Mouse (Mus musculus) limb, embryonic 15.5 days (tissue): ENCODE measurements at regions not wholly inside any gene's neighbourhood (a gene's known extent, or its start where the extent isn't known, plus 50 kb on each side); places are given as distances from the start of the nearest gene placed in this dataset.

Experiments used
- ATAC-seq: fragments of 200-750 bp; cut with Nextera tagmentation; 2 replicates; pipeline ENCODE4 v1.8.0; 2017; ENCODE audit warnings: low read depth, moderate TSS enrichment; ENCODE audit not compliant: insufficient number of reproducible peaks, low FRiP score, low TSS enrichment
- H3K27ac ChIP-seq: fragments of 300-500 bp; sonication (generic); 2 replicates; pipeline ENCODE4 v1.5.1; 2015; ENCODE audit warnings: moderate library complexity, mild to moderate bottlenecking, inconsistent platforms
- H3K27me3 ChIP-seq: fragments of 300-500 bp; sonication (generic); 2 replicates; pipeline ENCODE4 v1.6.1; 2015; ENCODE audit warnings: inconsistent platforms
- H3K36me3 ChIP-seq: fragments of 300-500 bp; sonication (generic); 2 replicates; pipeline ENCODE4 v1.6.1; 2015; ENCODE audit warnings: inconsistent platforms
- H3K4me1 ChIP-seq: fragments of 300-500 bp; sonication (generic); 2 replicates; pipeline ENCODE4 v1.6.1; 2015; ENCODE audit warnings: inconsistent platforms
- H3K4me2 ChIP-seq: fragments of 300-500 bp; sonication (generic); 2 replicates; pipeline ENCODE4 v1.6.1; 2015; ENCODE audit warnings: mild to moderate bottlenecking, inconsistent platforms
- H3K4me3 ChIP-seq: fragments of 300-500 bp; sonication (generic); 2 replicates; pipeline ENCODE4 v1.5.1; 2015; ENCODE audit warnings: mild to moderate bottlenecking, inconsistent platforms
- H3K9ac ChIP-seq: fragments of 300-500 bp; sonication (generic); 2 replicates; pipeline ENCODE4 v1.6.1; 2015; ENCODE audit warnings: inconsistent platforms
- H3K9me3 ChIP-seq: fragments of 300-500 bp; sonication (generic); 2 replicates; pipeline ENCODE4 v1.6.1; 2016; ENCODE audit warnings: inconsistent platforms
- WGBS: fragments of 180-500 bp; shearing (Covaris S2); methylation state at CpG from one replicate; pipeline ENCODE4 v1.1.7; 2015; 5-methylcytosine and 5-hydroxymethylcytosine counted together

DNA sequence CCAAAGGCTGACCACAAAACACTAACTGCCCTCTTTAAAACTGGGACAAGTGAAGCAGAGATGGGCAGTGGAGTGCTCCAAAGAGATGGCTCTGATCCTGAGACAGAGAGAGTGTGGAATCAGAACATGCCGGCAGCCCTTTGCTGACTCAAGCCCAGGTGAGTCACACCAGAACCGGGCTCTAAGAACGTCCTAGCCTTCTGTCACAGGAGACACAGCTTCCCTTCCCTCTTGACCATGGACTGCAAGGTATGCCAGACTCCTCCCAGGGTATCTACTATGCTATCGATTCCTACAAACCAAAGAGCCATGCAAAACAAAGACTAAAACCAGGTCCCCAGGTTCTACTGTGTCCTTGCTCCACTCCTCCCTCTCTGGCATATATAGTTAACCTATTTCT, 98.0 kb downstream of the Dhx15 start:
- ATAC-seq = no peak
- H3K4me2 ChIP-seq = no peak overlapping the region
- no peaks in the 10 kb centered on the region for H3K4me1 ChIP-seq
- H3K27me3 ChIP-seq = no peaks in the 10 kb centered on the region
- no peak overlapping the region for H3K4me3 ChIP-seq
- WGBS = 85% methylated on average over 4 of the region's 4 CpGs
- H3K27ac ChIP-seq = no peak overlapping the region
- H3K9ac ChIP-seq = no peak overlapping the region
- no peaks in the 10 kb centered on the region for H3K9me3 ChIP-seq
- no peaks in the 10 kb centered on the region for H3K36me3 ChIP-seq

DNA sequence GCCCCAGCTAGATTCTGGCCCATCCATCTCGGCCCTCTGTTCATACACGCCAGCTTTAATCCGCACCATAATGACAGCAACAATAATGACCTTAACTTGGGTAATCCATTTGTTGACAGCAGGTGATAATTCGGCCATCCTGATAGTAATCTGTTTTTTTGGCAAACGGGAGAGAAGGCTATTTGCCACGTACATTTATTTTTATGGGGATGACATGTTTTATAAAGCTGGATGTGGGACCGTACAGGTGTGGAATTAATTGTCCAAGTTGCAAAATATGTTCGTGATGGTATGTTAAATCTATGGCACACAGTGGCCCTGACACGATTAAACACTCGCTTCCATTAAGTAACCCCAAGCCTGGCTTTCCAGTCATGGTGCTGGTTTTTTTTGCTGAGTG, 102.2 kb downstream of the Dhx15 start:
- 68% methylated on average over 10 of the region's 10 CpGs for WGBS
- Histone ChIP-seq H3K9me3 (no peaks in the 10 kb centered on the region), H3K27ac (no peak overlapping the region), H3K27me3 (no peaks in the 10 kb centered on the region), H3K9ac (no peak overlapping the region), H3K4me3 (no peak overlapping the region), H3K36me3 (no peaks in the 10 kb centered on the region), H3K4me2 (no peak overlapping the region), H3K4me1 (peaks cover 3% of the 10 kb centered on the region; the same call in 1 of the 2 replicates)
- ATAC-seq = no peak

DNA sequence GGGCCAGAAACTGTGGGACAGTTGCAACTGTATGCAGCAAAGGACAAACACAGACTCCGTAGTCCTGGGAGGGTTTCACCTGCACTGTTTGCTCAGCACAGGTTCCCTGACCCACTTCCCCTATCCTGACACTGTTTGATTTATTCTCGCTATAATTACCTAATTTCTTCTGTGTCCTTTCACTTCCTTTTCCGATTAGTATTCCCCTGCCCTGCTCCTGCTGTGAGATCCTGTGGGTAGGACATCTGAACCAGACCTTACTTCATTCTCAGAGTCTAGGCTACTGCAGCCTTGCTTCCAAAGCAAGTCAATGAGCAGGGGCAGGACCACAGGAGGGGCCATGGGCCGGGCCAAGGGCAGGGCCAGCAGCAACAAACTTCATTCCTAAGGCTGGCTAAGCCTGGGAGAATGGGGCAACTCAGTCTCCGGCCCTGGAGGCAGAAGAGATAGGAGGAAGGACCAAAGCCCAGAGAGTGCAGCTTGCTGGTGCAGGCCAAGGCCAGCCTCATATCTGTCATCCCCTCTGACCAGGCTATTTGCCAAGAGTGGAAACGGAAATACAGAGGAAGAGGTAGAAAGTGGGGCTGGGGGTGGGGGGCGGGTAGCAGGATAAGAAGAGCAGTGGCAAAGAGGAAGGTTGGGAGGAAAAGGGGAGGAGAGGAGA, 103.4 kb downstream of the Dhx15 start:
- Histone ChIP-seq H3K9ac (no peak overlapping the region), H3K4me3 (no peak overlapping the region), H3K36me3 (no peaks in the 10 kb centered on the region), H3K9me3 (no peaks in the 10 kb centered on the region), H3K4me1 (peaks cover 3% of the 10 kb centered on the region; the same call in 1 of the 2 replicates), H3K4me2 (no peak overlapping the region), H3K27ac (no peak overlapping the region), H3K27me3 (no peaks in the 10 kb centered on the region)
- no peak for ATAC-seq
- WGBS = 41% methylated on average over 7 of the region's 7 CpGs

DNA sequence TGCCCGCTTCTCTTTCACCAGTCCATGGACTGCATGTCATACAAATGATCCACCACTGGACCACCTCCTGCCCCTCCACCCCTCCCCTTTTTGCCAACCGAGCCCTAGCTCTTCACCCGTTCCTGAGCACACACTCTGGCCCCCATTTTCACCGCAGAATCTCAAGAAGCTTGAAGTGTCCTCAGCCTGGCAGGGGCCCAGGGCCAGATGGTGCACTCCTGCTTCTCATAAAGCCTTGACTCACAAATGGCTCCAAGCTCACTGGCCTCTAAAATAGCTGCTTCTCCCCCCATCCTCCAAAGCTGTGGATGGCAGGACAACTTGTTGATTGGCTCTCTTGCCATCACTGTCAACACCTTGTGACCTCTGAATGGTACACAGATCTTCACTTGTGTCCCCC, 110.0 kb downstream of the Dhx15 start:
- H3K4me1 ChIP-seq = no peaks in the 10 kb centered on the region
- H3K36me3 ChIP-seq = no peaks in the 10 kb centered on the region
- no peak overlapping the region for H3K9ac ChIP-seq
- ATAC-seq = no peak
- H3K27ac ChIP-seq = no peak overlapping the region
- no peak overlapping the region for H3K4me2 ChIP-seq
- 57% methylated on average over 4 of the region's 4 CpGs for WGBS
- no peaks in the 10 kb centered on the region for H3K27me3 ChIP-seq
- H3K4me3 ChIP-seq = no peak overlapping the region
- no peaks in the 10 kb centered on the region for H3K9me3 ChIP-seq

DNA sequence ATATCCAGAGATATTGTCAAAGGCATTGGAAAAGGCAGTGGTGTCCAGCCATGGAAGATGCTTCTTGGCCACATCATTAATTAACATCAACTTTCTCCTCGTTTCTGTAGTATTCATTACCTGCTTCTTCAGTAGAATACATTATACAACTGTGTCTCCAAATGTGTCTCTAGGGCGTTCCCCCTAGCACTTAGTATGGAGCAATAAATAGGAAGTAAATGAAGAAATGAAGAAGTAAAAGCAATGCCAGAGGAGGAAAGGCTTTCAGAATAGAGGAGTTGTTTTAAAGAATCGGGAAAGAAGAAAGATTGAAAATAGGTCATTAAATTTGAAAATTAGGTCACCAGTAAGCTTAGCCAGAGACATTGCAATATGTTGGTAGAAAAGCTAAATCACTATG, 112.6 kb downstream of the Dhx15 start:
- Histone ChIP-seq H3K9me3 (no peaks in the 10 kb centered on the region), H3K27ac (no peak overlapping the region), H3K36me3 (no peaks in the 10 kb centered on the region), H3K4me3 (no peak overlapping the region), H3K4me1 (no peaks in the 10 kb centered on the region), H3K9ac (no peak overlapping the region), H3K4me2 (no peak overlapping the region), H3K27me3 (no peaks in the 10 kb centered on the region)
- ATAC-seq = no peak
- WGBS = 80% methylated on average over 3 of the region's 3 CpGs

DNA sequence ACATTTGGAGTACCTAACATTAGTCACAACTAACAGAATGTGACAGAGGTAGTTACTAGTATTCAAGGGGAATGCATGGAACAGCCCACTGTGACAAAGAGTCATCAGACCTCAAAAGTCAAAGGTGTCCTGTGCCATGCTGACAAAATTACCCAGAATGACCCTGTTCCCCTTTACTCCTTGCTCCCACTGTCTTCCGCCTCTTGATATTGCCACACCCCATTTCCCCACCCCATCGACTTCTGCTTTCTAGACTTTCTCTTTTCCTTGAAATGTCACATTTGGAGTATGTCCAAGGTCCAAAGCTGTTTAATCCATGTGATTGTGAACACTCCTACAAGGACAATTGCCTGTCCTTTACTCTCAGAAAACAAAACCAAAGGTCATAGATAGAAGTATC, 115.2 kb downstream of the Dhx15 start:
- WGBS = 90% methylated on average over 2 of the region's 2 CpGs
- Histone ChIP-seq H3K9me3 (no peaks in the 10 kb centered on the region), H3K27me3 (no peaks in the 10 kb centered on the region), H3K4me2 (no peak overlapping the region), H3K4me3 (no peak overlapping the region), H3K4me1 (no peaks in the 10 kb centered on the region), H3K27ac (no peak overlapping the region), H3K9ac (no peak overlapping the region), H3K36me3 (no peaks in the 10 kb centered on the region)
- ATAC-seq = no peak

DNA sequence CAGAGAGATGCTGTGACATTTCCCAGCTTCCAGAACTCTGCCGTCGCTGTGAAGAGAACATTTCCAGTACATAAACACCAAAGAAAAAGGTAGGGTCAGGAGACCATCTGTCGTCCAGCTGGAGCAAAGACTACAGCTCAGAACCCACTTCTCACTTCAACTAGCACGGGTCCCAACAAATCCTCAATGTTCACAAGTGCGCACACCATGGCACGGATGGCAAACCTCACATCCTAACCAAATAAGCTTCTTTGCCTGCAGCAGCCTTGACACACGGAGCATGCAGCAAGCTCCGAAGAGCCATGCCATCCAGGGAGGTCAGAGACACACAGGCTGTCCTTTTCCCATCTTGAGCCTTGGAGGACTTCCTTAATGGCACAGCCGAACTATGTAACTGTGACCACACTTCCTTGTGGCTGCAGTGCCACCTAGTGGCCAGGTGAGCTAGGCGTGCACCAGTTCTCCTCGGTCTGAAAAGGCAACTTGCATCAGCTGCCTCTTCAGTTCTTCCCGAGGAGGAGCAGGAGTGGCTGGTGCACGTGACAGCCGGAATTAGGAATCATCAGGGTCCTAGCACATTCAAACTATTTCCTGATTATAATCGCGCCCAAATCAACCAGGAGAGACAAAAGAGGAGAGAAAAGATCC, 125.4 kb downstream of the Dhx15 start:
- H3K36me3 ChIP-seq = no peaks in the 10 kb centered on the region
- ATAC-seq = no peak
- H3K27ac ChIP-seq = no peak overlapping the region
- no peaks in the 10 kb centered on the region for H3K9me3 ChIP-seq
- H3K27me3 ChIP-seq = 0 out of 2 replicates have a peak, but pooled peaks cover 6% of the 10 kb centered on the region
- H3K4me3 ChIP-seq = no peak overlapping the region
- H3K9ac ChIP-seq = no peak overlapping the region
- WGBS = 29% methylated on average over 16 of the region's 16 CpGs
- no peak overlapping the region for H3K4me2 ChIP-seq
- H3K4me1 ChIP-seq = no peaks in the 10 kb centered on the region

DNA sequence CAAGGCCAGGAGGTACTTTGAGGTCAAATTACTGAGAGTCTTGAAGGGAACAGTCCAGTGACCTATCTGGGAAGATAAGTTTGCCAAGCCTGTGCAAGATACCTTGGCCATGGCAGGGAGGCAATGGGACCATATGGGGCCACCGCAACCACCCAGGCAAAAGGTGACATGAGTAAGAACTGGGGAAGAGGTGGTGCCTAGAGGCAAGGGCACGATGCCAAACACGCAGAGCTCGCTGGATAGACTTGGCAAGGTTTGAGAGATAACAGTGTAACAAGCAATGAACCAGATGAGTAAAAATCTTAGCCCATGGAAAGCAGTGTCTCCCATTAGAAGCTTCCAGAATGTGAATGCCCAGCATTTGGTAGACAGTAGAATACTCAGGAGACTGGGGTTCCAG, 128.1 kb downstream of the Dhx15 start:
- H3K9me3 ChIP-seq = no peaks in the 10 kb centered on the region
- no peak overlapping the region for H3K4me2 ChIP-seq
- no peak for ATAC-seq
- H3K4me1 ChIP-seq = no peaks in the 10 kb centered on the region
- H3K27me3 ChIP-seq = 0 out of 2 replicates have a peak, but pooled peaks cover 6% of the 10 kb centered on the region
- H3K9ac ChIP-seq = no peak overlapping the region
- no peak overlapping the region for H3K27ac ChIP-seq
- H3K4me3 ChIP-seq = no peak overlapping the region
- WGBS = 83% methylated on average over 4 of the region's 4 CpGs
- H3K36me3 ChIP-seq = no peaks in the 10 kb centered on the region

DNA sequence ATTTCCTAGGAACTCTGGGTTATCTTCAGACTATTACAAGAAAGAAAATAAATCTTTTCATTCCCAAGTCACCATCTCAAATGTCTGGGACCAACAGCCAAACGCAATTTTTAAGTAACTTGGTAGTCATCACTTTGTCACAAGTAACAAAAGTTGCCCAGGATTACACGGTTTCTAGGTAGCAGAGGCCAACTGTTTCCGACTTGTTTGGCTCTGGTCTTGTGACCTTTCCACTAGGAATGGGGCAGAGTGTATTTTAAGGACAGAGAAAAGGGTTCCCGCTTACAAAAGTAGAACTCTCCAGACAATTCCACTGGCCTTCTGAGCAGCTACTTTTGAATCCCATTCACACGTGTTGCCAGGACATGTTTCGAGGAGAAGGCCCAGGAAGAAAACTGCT, 129.1 kb downstream of the Dhx15 start:
- ATAC-seq = no peak
- Histone ChIP-seq H3K36me3 (no peaks in the 10 kb centered on the region), H3K27ac (no peak overlapping the region), H3K4me2 (no peak overlapping the region), H3K27me3 (peaks cover 3% of the 10 kb centered on the region; the same call in 1 of the 2 replicates), H3K4me1 (no peaks in the 10 kb centered on the region), H3K4me3 (no peak overlapping the region), H3K9me3 (no peaks in the 10 kb centered on the region), H3K9ac (no peak overlapping the region)
- 82% methylated on average over 6 of the region's 6 CpGs for WGBS

DNA sequence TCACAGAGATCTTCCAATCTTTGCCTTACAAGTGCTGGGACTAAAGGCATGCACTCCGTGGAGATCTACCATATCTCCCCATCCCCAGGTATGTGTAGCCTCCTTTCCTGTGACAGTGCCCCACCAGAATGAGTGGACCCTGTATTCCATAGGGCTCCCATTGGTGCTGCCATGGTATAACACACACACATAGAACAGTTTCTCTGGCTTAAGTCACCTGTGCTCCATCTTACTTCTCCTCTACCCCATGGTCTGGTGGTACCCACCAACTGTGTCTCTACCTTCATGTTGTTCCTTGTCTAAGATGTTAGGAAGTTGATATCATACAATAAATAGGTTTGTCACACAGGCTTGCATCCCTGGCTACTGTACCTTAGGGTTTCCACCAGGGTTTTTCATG, 133.1 kb downstream of the Dhx15 start:
- 95% methylated on average over 1 of the region's 1 CpGs for WGBS
- Histone ChIP-seq H3K9ac (no peak overlapping the region), H3K9me3 (no peaks in the 10 kb centered on the region), H3K4me1 (no peaks in the 10 kb centered on the region), H3K27me3 (no peaks in the 10 kb centered on the region; the same call in 1 of the 2 replicates), H3K4me3 (no peak overlapping the region), H3K36me3 (no peaks in the 10 kb centered on the region), H3K4me2 (no peak overlapping the region), H3K27ac (no peak overlapping the region)
- no peak for ATAC-seq

DNA sequence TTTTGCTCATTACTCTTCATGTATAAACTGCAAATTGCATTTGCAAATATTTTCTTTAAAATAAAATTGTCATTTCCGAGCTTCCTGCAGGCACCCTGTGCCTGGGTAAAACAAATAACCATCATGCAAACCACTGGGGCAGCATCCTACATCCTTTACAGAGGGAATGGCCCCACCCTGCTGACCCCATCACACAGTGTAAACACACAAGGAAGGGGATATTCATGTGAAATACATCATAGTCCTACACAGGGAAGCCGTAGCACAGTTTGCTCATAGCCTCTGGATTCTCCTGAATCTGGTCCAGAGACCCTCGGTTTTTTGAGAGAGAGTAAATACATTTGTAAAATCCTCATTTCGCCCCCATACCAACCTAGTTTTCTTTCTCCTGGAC, 138.2 kb downstream of the Dhx15 start:
- no peak for ATAC-seq
- Histone ChIP-seq H3K4me2 (no peak overlapping the region), H3K27ac (no peak overlapping the region), H3K4me1 (no peaks in the 10 kb centered on the region), H3K9me3 (no peaks in the 10 kb centered on the region), H3K36me3 (no peaks in the 10 kb centered on the region), H3K27me3 (no peaks in the 10 kb centered on the region; the same call in 1 of the 2 replicates), H3K4me3 (no peak overlapping the region), H3K9ac (no peak overlapping the region)
- 75% methylated on average over 4 of the region's 4 CpGs for WGBS

DNA sequence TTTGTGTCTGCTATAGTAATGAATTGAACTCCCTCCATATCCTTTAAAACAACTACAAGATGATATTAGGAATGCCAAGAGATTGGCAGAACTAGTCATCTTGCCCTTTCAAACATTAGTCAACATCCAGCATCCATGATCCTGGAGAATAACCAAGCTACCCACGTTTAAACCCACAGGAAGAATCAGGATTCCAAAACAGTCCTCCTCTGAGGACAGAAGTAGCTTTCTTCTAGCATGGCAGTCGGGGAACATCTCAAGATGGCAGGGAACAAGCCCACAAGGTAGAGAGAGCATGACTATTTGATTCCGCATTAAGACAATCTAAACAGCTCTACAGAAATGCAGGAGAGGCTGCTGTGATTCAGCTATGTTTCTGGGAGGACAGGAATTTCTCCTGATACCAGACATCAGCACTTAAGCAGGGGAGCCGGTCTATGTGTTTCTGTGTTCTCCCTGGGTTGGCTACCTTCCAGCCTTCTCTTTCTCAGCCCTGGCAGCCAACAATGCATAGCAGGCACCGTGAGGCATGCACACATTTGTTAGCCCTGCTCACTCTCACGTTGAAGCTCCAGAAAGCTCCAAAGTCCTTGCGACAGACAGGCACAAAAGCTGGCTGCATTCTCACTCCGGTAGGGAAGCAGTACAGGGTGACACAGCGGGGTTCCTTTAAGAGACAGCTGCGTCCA, 138.8 kb downstream of the Dhx15 start:
- Histone ChIP-seq H3K9me3 (no peaks in the 10 kb centered on the region), H3K27me3 (no peaks in the 10 kb centered on the region; the same call in 1 of the 2 replicates), H3K27ac (no peak overlapping the region), H3K9ac (no peak overlapping the region), H3K4me3 (no peak overlapping the region), H3K4me1 (no peaks in the 10 kb centered on the region), H3K4me2 (no peak overlapping the region), H3K36me3 (no peaks in the 10 kb centered on the region)
- no peak for ATAC-seq
- 49% methylated on average over 10 of the region's 10 CpGs for WGBS
